Mouse (Mus musculus): ENCODE measurements around the gene Ccm2l.

GRCm38 (mm10) chr2:153084261-153084976, 18.7 kb downstream of the Ccm2l start:
- TF ChIP-seq FLI1 (IDR thresholded peaks at IDR 0.05; ENCODE audit: low read length) (no peak), GATA1 (IDR thresholded peaks at IDR 0.05; ENCODE audit: borderline replicate concordance, low read length) (no peak)
